Comparison of ENCODE assay signal across 25 mouse cellular contexts in genomic region chr11:23303126-23303525, GRCm38 (mm10).
"Had no signal": no experiment of that assay in that cellular context is flagged by ENCODE, and none has a peak within 500 bp of the region (broad histone marks: within the 10 kb centered on the region; RNA-seq: fewer than 3 reads in every experiment).

No protein-coding gene starts in this region.

- H3K4me1 ChIP-seq: heart, embryonic 10.5 days; hindbrain, embryonic 12.5 days; intestine, embryonic 15.5 days; limb, embryonic 12.5 days had no signal

- DNase-seq: gastrocnemius, adult 2 months; gastrocnemius, postnatal 10 days; gastrocnemius, postnatal 25 days; heart, adult 18-20 months; heart, postnatal 10 days; heart, postnatal 4 days; kidney, postnatal 4 days; liver, embryonic 13.5 days had no signal

- ATAC-seq: forebrain, embryonic 16.5 days; hindbrain, embryonic 16.5 days; inflammation-experienced regulatory T-cells, adult 6 months; intestine, embryonic 15.5 days; intestine, postnatal 0 days had no signal

- H3K9ac ChIP-seq: heart, embryonic 12.5 days; hindbrain, embryonic 12.5 days; hindbrain, embryonic 14.5 days; intestine, embryonic 15.5 days; limb, embryonic 12.5 days; liver, embryonic 13.5 days; liver, embryonic 15.5 days had no signal

- H3K36me3 ChIP-seq: intestine, embryonic 15.5 days; liver, embryonic 15.5 days had no signal

- H3K27me3 ChIP-seq: heart, embryonic 12.5 days; hindbrain, embryonic 12.5 days; intestine, embryonic 15.5 days; limb, embryonic 12.5 days; liver, embryonic 13.5 days; liver, embryonic 15.5 days had no signal

- H3K27ac ChIP-seq: gastrocnemius, adult 2 months; heart, embryonic 10.5 days; hindbrain, embryonic 10.5 days; hindbrain, embryonic 12.5 days; hindbrain, embryonic 14.5 days; intestine, embryonic 15.5 days; kidney, postnatal 0 days; layer of hippocampus, adult 2 months; left cerebral cortex, adult 2 months; limb, embryonic 10.5 days; limb, embryonic 12.5 days; liver, embryonic 13.5 days; liver, embryonic 15.5 days had no signal

- H3K9me3 ChIP-seq: heart, embryonic 10.5 days; heart, embryonic 12.5 days; hindbrain, embryonic 10.5 days; hindbrain, embryonic 12.5 days; intestine, embryonic 15.5 days; limb, embryonic 10.5 days; limb, embryonic 12.5 days; liver, embryonic 13.5 days; liver, embryonic 15.5 days had no signal

- H3K4me3 ChIP-seq: gastrocnemius, adult 2 months; heart, embryonic 10.5 days; heart, embryonic 12.5 days; hindbrain, embryonic 10.5 days; hindbrain, embryonic 12.5 days; intestine, embryonic 15.5 days; layer of hippocampus, adult 2 months; left cerebral cortex, adult 2 months; limb, embryonic 10.5 days; limb, embryonic 12.5 days; liver, embryonic 13.5 days; liver, embryonic 15.5 days had no signal

- H3K4me2 ChIP-seq: heart, embryonic 12.5 days; hindbrain, embryonic 12.5 days; hindbrain, embryonic 14.5 days; intestine, embryonic 15.5 days; limb, embryonic 12.5 days; liver, embryonic 11.5 days; liver, embryonic 13.5 days; liver, embryonic 15.5 days had no signal
